Mouse (Mus musculus) C2C12 (cell line): ENCODE measurements at regions not wholly inside any gene's neighbourhood (a gene's known extent, or its start where the extent isn't known, plus 50 kb on each side); places are given as distances from the start of the nearest gene placed in this dataset.

Experiments used
- CEBPB ChIP-seq: IDR thresholded peaks from one replicate; pipeline ENCODE4 v1.6.1; 2011; ENCODE audit warnings: low read depth, mild to moderate bottlenecking, control low read depth, moderate library complexity
- CTCF ChIP-seq: IDR thresholded peaks from one replicate; pipeline ENCODE4 v1.5.1; 2011; ENCODE audit not compliant: control insufficient read depth, insufficient read depth, insufficient read length
- FOSL1 ChIP-seq: IDR thresholded peaks from one replicate; pipeline ENCODE4 v1.8.0; 2011; ENCODE audit warnings: mild to moderate bottlenecking, low read length; ENCODE audit not compliant: poor library complexity, insufficient read depth, severe bottlenecking
- MAX ChIP-seq: IDR thresholded peaks from one replicate; pipeline ENCODE4 v1.6.1; 2011; ENCODE audit warnings: mild to moderate bottlenecking, control low read depth
- MYOG ChIP-seq: IDR thresholded peaks from one replicate; pipeline ENCODE4 v1.6.1; 2011; ENCODE audit not compliant: control insufficient read depth, insufficient read length; ENCODE audit errors: extremely low read depth
- USF1 ChIP-seq: IDR thresholded peaks from one replicate; pipeline ENCODE4 v1.6.1; 2011; ENCODE audit warnings: low read depth, mild to moderate bottlenecking, control low read depth, moderate library complexity

DNA sequence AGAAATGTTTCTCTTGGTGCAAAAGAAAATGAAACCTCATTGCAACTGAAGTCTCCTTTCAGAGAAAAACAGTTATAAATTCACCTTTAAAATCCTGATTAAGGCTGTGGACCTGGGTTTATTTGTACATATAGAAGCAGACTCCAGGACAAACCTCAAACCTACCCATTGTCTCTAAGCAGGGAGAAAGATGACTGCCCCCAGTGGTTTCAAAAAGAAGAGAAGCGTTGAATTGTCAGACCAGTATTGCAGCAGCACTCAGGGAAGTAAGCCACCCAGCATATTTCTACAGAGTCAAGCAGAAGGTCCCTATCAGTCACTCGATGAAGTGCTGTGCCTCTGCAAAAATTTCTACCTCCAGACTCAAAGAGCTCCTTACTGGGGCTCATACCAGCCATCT lies 332.1 kb downstream of the Irx1 start:
- TF ChIP-seq CEBPB (no peak), MYOG (no peak), CTCF (no peak), MAX (no peak), FOSL1 (no peak), USF1 (no peak)
